Comparison of ENCODE assay signal across 16 mouse cellular contexts in the genomic region with DNA sequence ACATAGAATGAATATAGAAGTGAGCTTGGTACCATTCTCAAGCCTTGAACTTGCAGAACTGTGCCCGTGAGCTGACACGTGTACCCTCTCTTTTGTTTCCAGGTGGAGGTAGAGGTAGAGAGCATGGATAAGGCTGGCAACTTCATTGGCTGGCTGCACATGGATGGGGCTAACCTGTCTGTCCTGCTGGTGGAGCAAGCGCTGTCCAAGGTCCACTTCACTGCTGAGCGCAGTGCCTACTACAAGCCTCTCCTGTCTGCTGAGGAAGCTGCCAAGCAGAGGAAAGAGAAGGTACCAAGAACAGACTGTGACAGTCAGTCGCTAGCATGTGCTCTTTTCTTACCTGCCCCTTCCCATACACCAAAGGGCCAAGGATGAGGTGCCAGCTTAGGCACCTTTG.
"Had no signal": no experiment of that assay in that cellular context is flagged by ENCODE, and none has a peak within 500 bp of the region (broad histone marks: within the 10 kb centered on the region; RNA-seq: fewer than 3 reads in every experiment).

No protein-coding gene starts in this region.

- H3K36me3 ChIP-seq: hindbrain, embryonic 15.5 days; midbrain, embryonic 12.5 days; neural tube, embryonic 12.5 days; stomach, embryonic 15.5 days had no signal

- DNase-seq: left cerebral cortex, postnatal 4 days; liver, embryonic 13.5 days; liver, postnatal 0 days; lung, postnatal 14 days; right cerebral cortex, postnatal 4 days; thymus, adult 2 months; thymus, postnatal 25 days had no signal

- H3K4me2 ChIP-seq: hindbrain, embryonic 15.5 days; liver, embryonic 13.5 days; lung, embryonic 15.5 days; midbrain, embryonic 12.5 days; neural tube, embryonic 12.5 days; stomach, embryonic 15.5 days had no signal

- H3K27ac ChIP-seq: kidney, postnatal 0 days; liver, embryonic 13.5 days; lung, embryonic 15.5 days; macrophage; midbrain, embryonic 12.5 days; neural tube, embryonic 12.5 days; stomach, embryonic 15.5 days had no signal

- H3K9ac ChIP-seq: hindbrain, embryonic 15.5 days; liver, embryonic 13.5 days; liver, postnatal 0 days; lung, embryonic 15.5 days; midbrain, embryonic 12.5 days; neural tube, embryonic 12.5 days; stomach, embryonic 15.5 days had no signal

- H3K4me3 ChIP-seq: hindbrain, embryonic 15.5 days; liver, embryonic 13.5 days; lung, embryonic 15.5 days; megakaryocyte, embryonic 14.5 days; midbrain, embryonic 12.5 days; neural tube, embryonic 12.5 days; stomach, embryonic 15.5 days had no signal

- H3K27me3 ChIP-seq: hindbrain, embryonic 15.5 days; liver, embryonic 13.5 days; lung, embryonic 15.5 days; megakaryocyte, embryonic 14.5 days; midbrain, embryonic 12.5 days; neural tube, embryonic 12.5 days; stomach, embryonic 15.5 days had no signal

- H3K9me3 ChIP-seq: hindbrain, embryonic 15.5 days; liver, embryonic 13.5 days; lung, embryonic 15.5 days; megakaryocyte, embryonic 14.5 days; midbrain, embryonic 12.5 days; neural tube, embryonic 12.5 days; stomach, embryonic 15.5 days had no signal

- H3K4me1 ChIP-seq: liver, embryonic 13.5 days had no signal

- ATAC-seq: liver, postnatal 0 days; midbrain, embryonic 16.5 days had no signal
